Mouse (Mus musculus) stomach, adult 2 months (tissue): ENCODE data around the gene Vmn1r125. TPM values are rescaled to one million over a fixed set of nuclear protein-coding genes. Genes with fewer than 3 reads are reported as not detected.

ENCODE experiments used
- polyA plus RNA-seq: library from polyadenylated mRNA; depleted of rRNA; stranded (reverse); fragments of >200 nt; gene quantifications from 2 replicates; pipeline ENCODE4 v1.2.3, GENCODE M21; 2012; rRNA removed

Vmn1r125 gene
- polyA plus RNA-seq = not detected in 2 replicates

GRCm38 (mm10) chr7:21271879-21272278 lies at the start of gene Vmn1r125:
Gene Vmn1r125, plus strand, starts transcription at chr7:21272179.

GRCm38 (mm10) chr7:21260517-21260916 lies 11.5 kb upstream of the Vmn1r125 start, which contains the start of gene Vmn1r124:
Gene Vmn1r124, minus strand, starts transcription at chr7:21260617.

GRCm38 (mm10) chr7:21301367-21301766 lies 29.4 kb downstream of the Vmn1r125 start, which contains the start of gene Vmn1r126:
Gene Vmn1r126, minus strand, starts transcription at chr7:21301467.

GRCm38 (mm10) chr7:21319761-21320160 lies 47.8 kb downstream of the Vmn1r125 start, which contains the start of gene Vmn1r127:
Gene Vmn1r127, minus strand, starts transcription at chr7:21319861.

Other genes starting within 250 kb of the Vmn1r125 start
- gene Vmn1r120, start 218.4 kb upstream of the Vmn1r125 start, polyA plus RNA-seq = not detected in 2 replicates
- not detected in 2 replicates for gene Vmn1r121, start 173.7 kb upstream of the Vmn1r125 start, polyA plus RNA-seq
- gene Vmn1r122, start 138.1 kb upstream of the Vmn1r125 start, polyA plus RNA-seq = not detected in 2 replicates
- gene Vmn1r123, start 110.0 kb upstream of the Vmn1r125 start, polyA plus RNA-seq = not detected in 2 replicates
- not detected in 2 replicates for gene Gm5157, start 81.8 kb upstream of the Vmn1r125 start, polyA plus RNA-seq
- gene Vmn1r124, start 11.6 kb upstream of the Vmn1r125 start, polyA plus RNA-seq = not detected in 2 replicates
- not detected in 2 replicates for gene Vmn1r126, start 29.3 kb downstream of the Vmn1r125 start, polyA plus RNA-seq
- gene Vmn1r127, start 47.7 kb downstream of the Vmn1r125 start, polyA plus RNA-seq = not detected in 2 replicates
- not detected in 2 replicates for gene Vmn1r128, start 77.2 kb downstream of the Vmn1r125 start, polyA plus RNA-seq
- gene Vmn1r129, start 89.1 kb downstream of the Vmn1r125 start, polyA plus RNA-seq = not detected in 2 replicates
- gene Gm6882, start 160.6 kb downstream of the Vmn1r125 start, polyA plus RNA-seq = not detected in 2 replicates
- gene Vmn1r130, start 239.6 kb downstream of the Vmn1r125 start, polyA plus RNA-seq = not detected in 2 replicates